Mouse (Mus musculus) heart, adult 2 months (tissue): Measurements from ENCODE around the gene Wfdc6a.
"Not testable (repeated sequence)": the region's sequence is repeated elsewhere in the genome, so short reads cannot be mapped to it uniquely, and the experiment has no call there.

ENCODE experiments used
- CTCF ChIP-seq: fragments of 200-600 bp; IDR thresholded peaks from 2 replicates; pipeline ENCODE4 v1.8.1; 2022; ENCODE audit warnings: antibody characterized with exemption, mild to moderate bottlenecking, moderate library complexity
- POLR2A ChIP-seq: fragments of 200-500 bp; IDR thresholded peaks from 2 replicates; pipeline ENCODE4 v1.6.1; 2011; ENCODE audit warnings: mild to moderate bottlenecking, low read depth, low read length, control low read depth; ENCODE audit not compliant: insufficient read depth

DNA sequence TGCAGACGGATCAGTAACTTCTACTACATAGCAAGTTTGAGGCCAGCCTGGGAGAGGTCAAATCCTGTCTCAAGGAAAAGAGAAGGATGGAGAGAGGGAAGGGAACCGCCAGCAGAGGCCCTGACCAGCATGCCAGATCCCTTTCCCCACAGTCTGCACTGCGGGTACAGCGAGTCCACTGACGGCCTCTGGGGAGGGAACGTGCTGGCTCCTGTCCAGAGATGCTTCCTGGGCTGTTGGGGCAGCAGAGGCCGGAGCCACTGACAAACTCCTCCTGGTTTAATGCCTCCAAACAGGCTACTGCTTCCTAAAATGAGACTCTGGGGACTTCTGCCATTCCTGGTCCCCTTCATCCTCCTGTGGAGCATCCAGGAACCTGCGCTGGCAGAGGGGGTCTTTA, 28.2 kb upstream of the Wfdc6a start, which contains the start of the genes Wfdc6b and Wfdc8:
- TF ChIP-seq CTCF, POLR2A: not testable (repeated sequence)
